Mouse (Mus musculus): Measurements from ENCODE around the gene Tmem255b. TPM values are rescaled to one million over a fixed set of nuclear protein-coding genes. Genes with fewer than 3 reads are reported as not detected.

The Tmem255b gene
- not detected in 2 replicates for total RNA-seq (2015; ENCODE audit: low replicate concordance)
- total RNA-seq (2017; ENCODE audit: low replicate concordance), result not detected in 2 replicates

- ATAC-seq (replicated peaks; ENCODE audit: low FRiP score, poor library complexity, severe bottlenecking), result no peak
Observed at GRCm38 (mm10) chr8:13434889-13435288, at the start of gene Tmem255b. TSS of gene Tmem255b (plus strand) at chr8:13435189.

- no peak for ATAC-seq (replicated peaks; ENCODE audit: low FRiP score, poor library complexity, severe bottlenecking)
Observed at GRCm38 (mm10) chr8:13386366-13386765, 48.6 kb upstream of the Tmem255b start.

- ATAC-seq (replicated peaks; ENCODE audit: low FRiP score, poor library complexity, severe bottlenecking), result no peak
Observed at GRCm38 (mm10) chr8:13387728-13388127, 47.3 kb upstream of the Tmem255b start.

GRCm38 (mm10) chr8:13388744-13389143 lies 46.2 kb upstream of the Tmem255b start:
- ATAC-seq (replicated peaks; ENCODE audit: low FRiP score, poor library complexity, severe bottlenecking), result no peak

GRCm38 (mm10) chr8:13393869-13394268 lies 41.1 kb upstream of the Tmem255b start:
- no peak for ATAC-seq (replicated peaks; ENCODE audit: low FRiP score, poor library complexity, severe bottlenecking)

- no peak for ATAC-seq (replicated peaks; ENCODE audit: low FRiP score, poor library complexity, severe bottlenecking)
Observed at GRCm38 (mm10) chr8:13396725-13397124, 38.3 kb upstream of the Tmem255b start, which contains the start of gene Atp4b. TSS of gene Atp4b (minus strand) at chr8:13396825.

GRCm38 (mm10) chr8:13403517-13403916 lies 31.5 kb upstream of the Tmem255b start:
- ATAC-seq (replicated peaks; ENCODE audit: low FRiP score, poor library complexity, severe bottlenecking), result no peak

GRCm38 (mm10) chr8:13404666-13405131 lies 30.3 kb upstream of the Tmem255b start, which contains the start of gene Grk1:
TSS of gene Grk1 (plus strand) at chr8:13405081.
- ATAC-seq (replicated peaks; ENCODE audit: low FRiP score, poor library complexity, severe bottlenecking), result no peak

GRCm38 (mm10) chr8:13406011-13406410 lies 29.0 kb upstream of the Tmem255b start:
- no peak for ATAC-seq (replicated peaks; ENCODE audit: low FRiP score, poor library complexity, severe bottlenecking)

GRCm38 (mm10) chr8:13411597-13411996 lies 23.4 kb upstream of the Tmem255b start:
- no peak for ATAC-seq (replicated peaks; ENCODE audit: low FRiP score, poor library complexity, severe bottlenecking)

- peak; percentile 56; the same call in 1 of the 2 replicates for ATAC-seq (replicated peaks; ENCODE audit: low FRiP score, poor library complexity, severe bottlenecking)
Observed at GRCm38 (mm10) chr8:13412891-13413558, 22.0 kb upstream of the Tmem255b start.

- ATAC-seq (replicated peaks; ENCODE audit: low FRiP score, poor library complexity, severe bottlenecking), result no peak
Observed at GRCm38 (mm10) chr8:13413823-13414390, 21.1 kb upstream of the Tmem255b start.

GRCm38 (mm10) chr8:13415879-13416278 lies 19.1 kb upstream of the Tmem255b start:
- ATAC-seq (replicated peaks; ENCODE audit: low FRiP score, poor library complexity, severe bottlenecking), result no peak

GRCm38 (mm10) chr8:13419111-13419639 lies 15.8 kb upstream of the Tmem255b start:
- no peak for ATAC-seq (replicated peaks; ENCODE audit: low FRiP score, poor library complexity, severe bottlenecking)

GRCm38 (mm10) chr8:13420970-13421369 lies 14.0 kb upstream of the Tmem255b start:
- ATAC-seq (replicated peaks; ENCODE audit: low FRiP score, poor library complexity, severe bottlenecking), result no peak

- ATAC-seq (replicated peaks; ENCODE audit: low FRiP score, poor library complexity, severe bottlenecking), result no peak
Observed at GRCm38 (mm10) chr8:13427351-13427750, 7.6 kb upstream of the Tmem255b start.

GRCm38 (mm10) chr8:13428156-13428555 lies 6.8 kb upstream of the Tmem255b start:
- ATAC-seq (replicated peaks; ENCODE audit: low FRiP score, poor library complexity, severe bottlenecking), result no peak

- ATAC-seq (replicated peaks; ENCODE audit: low FRiP score, poor library complexity, severe bottlenecking), result no peak
Observed at GRCm38 (mm10) chr8:13430412-13430811, 4.6 kb upstream of the Tmem255b start.

- ATAC-seq (replicated peaks; ENCODE audit: low FRiP score, poor library complexity, severe bottlenecking), result no peak
Observed at GRCm38 (mm10) chr8:13430866-13431265, 4.1 kb upstream of the Tmem255b start.

GRCm38 (mm10) chr8:13433130-13433529 lies 1.9 kb upstream of the Tmem255b start:
- no peak for ATAC-seq (replicated peaks; ENCODE audit: low FRiP score, poor library complexity, severe bottlenecking)

- no peak for ATAC-seq (replicated peaks; ENCODE audit: low FRiP score, poor library complexity, severe bottlenecking)
Observed at GRCm38 (mm10) chr8:13436052-13436451, 1.1 kb downstream of the Tmem255b start.
